Mouse (Mus musculus): ENCODE results near the gene Clec12b. TPM values are rescaled to one million over a fixed set of nuclear protein-coding genes. Genes with fewer than 3 reads are reported as not detected.

The Clec12b gene
- total and polyA plus RNA-seq, 3 experiments: not detected

DNA sequence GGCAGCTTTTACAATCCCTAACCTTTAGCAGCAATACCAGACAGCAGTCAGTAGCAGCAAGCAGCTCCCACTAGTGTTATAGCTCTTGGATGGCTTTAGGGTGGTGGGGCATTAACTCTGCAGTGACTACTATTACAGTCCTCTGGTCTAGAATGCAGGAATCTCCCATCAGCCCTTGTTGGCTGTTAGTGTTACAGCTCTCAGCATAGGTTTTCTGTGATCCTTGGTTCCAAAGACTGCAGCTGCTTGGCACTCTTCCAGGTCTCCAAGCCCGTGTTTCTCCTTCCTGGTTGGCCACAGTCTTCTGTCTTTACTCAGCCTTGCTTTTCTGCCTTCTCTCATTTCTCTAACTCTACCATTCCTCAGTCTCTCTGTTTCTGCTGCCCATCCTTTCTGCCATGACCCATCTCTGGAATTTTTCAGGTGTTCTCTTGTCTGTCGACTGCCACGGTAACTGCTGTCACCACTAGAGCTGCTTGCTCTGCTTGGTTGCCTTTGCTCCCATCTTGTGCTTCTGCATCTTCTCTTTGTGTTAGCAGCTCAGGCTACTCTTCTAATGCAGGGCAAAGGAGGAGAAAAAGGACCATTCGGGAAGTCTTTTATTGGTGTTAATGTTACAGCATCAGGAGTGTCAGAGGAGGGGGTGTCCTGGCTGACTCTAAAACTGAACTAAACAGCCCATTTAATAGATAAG is 37.5 kb upstream of the Clec12b start:
- DNase-seq (ENCODE audit: extremely low read depth): no peak
- dilution Hi-C loops (cut with MboI; ENCODE audit: extremely low pct_ligation_motif_present, extremely low pct_unique_long_range_greater_than_20kb, low sequenced_read_pairs): no loop called here
- no peak overlapping the region for H3K4me3 ChIP-seq (replicated peaks in 1 of 3; ENCODE audit: low read depth in 2 of 3, low read length in 2 of 3, poor library complexity in 1 of 3)
- peaks cover 0 to 15% of the 10 kb centered on the region in 2 experiments; a peak in 2 of 4 replicates for H3K4me1 ChIP-seq (ENCODE audit: control insufficient read depth in 1 of 2, insufficient read depth in 2 of 2)
- no peaks in the 10 kb centered on the region for H3K36me3 ChIP-seq (replicated peaks in 1 of 2; ENCODE audit: control insufficient read depth in 1 of 2, insufficient read depth in 1 of 2, low read length in 1 of 2)
- no peak overlapping the region for H3K27ac ChIP-seq (ENCODE audit: insufficient read depth, low read depth)
- no peak for TF ChIP-seq GABPA (IDR thresholded peaks at IDR 0.05; ENCODE audit: insufficient replicate concordance, low read depth, low read length)
- TF ChIP-seq MXI1 (IDR thresholded peaks at IDR 0.05; ENCODE audit: low read depth, low read length): no peak
- no peak for TF ChIP-seq MEF2A (IDR thresholded peaks at IDR 0.05; ENCODE audit: borderline replicate concordance, low read depth, low read length)
- no peak for TF ChIP-seq NRF1 (IDR thresholded peaks at IDR 0.05; ENCODE audit: low read depth, low read length)
- no peak for TF ChIP-seq MYC (IDR thresholded peaks at IDR 0.05; ENCODE audit: low read depth, low read length)
- TF ChIP-seq HCFC1 (IDR thresholded peaks at IDR 0.05; ENCODE audit: low read depth, low read length): no peak
- TF ChIP-seq ELF1 (IDR thresholded peaks at IDR 0.05; ENCODE audit: low read depth, low read length): no peak
- TF ChIP-seq NELFE (IDR thresholded peaks at IDR 0.05; ENCODE audit: low read depth, low read length): no peak
- TF ChIP-seq ZKSCAN1 (IDR thresholded peaks at IDR 0.05; ENCODE audit: borderline replicate concordance, low read depth, low read length): no peak
- TF ChIP-seq ZC3H11A (IDR thresholded peaks at IDR 0.05; ENCODE audit: low read depth, low read length): no peak
- TF ChIP-seq KAT2A (IDR thresholded peaks at IDR 0.05; ENCODE audit: insufficient replicate concordance, low read length): no peak
- no peak for TF ChIP-seq UBTF (IDR thresholded peaks at IDR 0.05; ENCODE audit: low read depth, low read length)
- TF ChIP-seq RCOR1 (conservative IDR thresholded peaks at IDR 0.05; ENCODE audit: low read depth, low read length): no peak
- no peak for TF ChIP-seq CHD2 (IDR thresholded peaks at IDR 0.05; ENCODE audit: low read length)
- no peak for TF ChIP-seq POLR2AphosphoS2 (IDR thresholded peaks at IDR 0.05; ENCODE audit: low read depth, low read length)
- no peak for TF ChIP-seq E2F4 (IDR thresholded peaks at IDR 0.05; ENCODE audit: insufficient replicate concordance, low read depth, low read length)
- no peak for TF ChIP-seq RAD21 (IDR thresholded peaks at IDR 0.05; ENCODE audit: low read depth, low read length)
- TF ChIP-seq SIN3A (IDR thresholded peaks at IDR 0.05; ENCODE audit: low read length): no peak
- no peak for TF ChIP-seq PAX5 (IDR thresholded peaks at IDR 0.05; ENCODE audit: low read length)
- TF ChIP-seq CHD1 (IDR thresholded peaks at IDR 0.05; ENCODE audit: low read depth, low read length): no peak
- in situ Hi-C loops (cut with MboI; ENCODE audit: low pct_ligation_motif_present, low pct_unique_long_range_greater_than_20kb, low sequenced_read_pairs): no loop called here
- H3K9me3 ChIP-seq (replicated peaks; ENCODE audit: low read length): no peaks in the 10 kb centered on the region
- H3K4me2 ChIP-seq (ENCODE audit: insufficient read depth, low read depth, poor library complexity, severe bottlenecking): peak overlapping the region; percentile 29; the same call in 1 of the 2 replicates
- no peaks in the 10 kb centered on the region for H3K27me3 ChIP-seq (replicated peaks)
- H3K9ac ChIP-seq (ENCODE audit: insufficient read depth, low read depth): no peak overlapping the region
- no peaks in the 10 kb centered on the region for H3K79me2 ChIP-seq (replicated peaks; ENCODE audit: control insufficient read depth, extremely low read depth, insufficient read depth, poor library complexity, severe bottlenecking)

GRCm38 (mm10) chr6:129422311-129422710 is 36.6 kb upstream of the Clec12b start:
- no peak for DNase-seq (ENCODE audit: extremely low read depth)
- H3K36me3 ChIP-seq (replicated peaks in 1 of 2; ENCODE audit: control insufficient read depth in 1 of 2, insufficient read depth in 1 of 2, low read length in 1 of 2): no peaks in the 10 kb centered on the region
- no peaks in the 10 kb centered on the region for H3K9me3 ChIP-seq (replicated peaks; ENCODE audit: low read length)
- in situ Hi-C loops (cut with MboI; ENCODE audit: low pct_ligation_motif_present, low pct_unique_long_range_greater_than_20kb, low sequenced_read_pairs) (no loop called here), dilution Hi-C loops (cut with MboI; ENCODE audit: extremely low pct_ligation_motif_present, extremely low pct_unique_long_range_greater_than_20kb, low sequenced_read_pairs) (no loop called here)
- H3K27me3 ChIP-seq (replicated peaks): no peaks in the 10 kb centered on the region
- H3K4me3 ChIP-seq (replicated peaks in 1 of 3; ENCODE audit: low read depth in 2 of 3, low read length in 2 of 3, poor library complexity in 1 of 3): no peak overlapping the region
- H3K9ac ChIP-seq (ENCODE audit: insufficient read depth, low read depth): no peak overlapping the region
- H3K4me2 ChIP-seq (ENCODE audit: insufficient read depth, low read depth, poor library complexity, severe bottlenecking): no peak overlapping the region
- no peak overlapping the region for H3K27ac ChIP-seq (ENCODE audit: insufficient read depth, low read depth)
- no peaks in the 10 kb centered on the region for H3K79me2 ChIP-seq (replicated peaks; ENCODE audit: control insufficient read depth, extremely low read depth, insufficient read depth, poor library complexity, severe bottlenecking)
- peaks cover 0 to 15% of the 10 kb centered on the region in 2 experiments; a peak in 2 of 4 replicates for H3K4me1 ChIP-seq (ENCODE audit: control insufficient read depth in 1 of 2, insufficient read depth in 2 of 2)
- TF ChIP-seq MYC (IDR thresholded peaks at IDR 0.05; ENCODE audit: low read depth, low read length): no peak
- TF ChIP-seq NELFE (IDR thresholded peaks at IDR 0.05; ENCODE audit: low read depth, low read length): no peak
- no peak for TF ChIP-seq MAFK (IDR thresholded peaks at IDR 0.05; ENCODE audit: insufficient replicate concordance, low read length)
